Mouse (Mus musculus): Measurements from ENCODE around the gene Zmym5.
"Not testable (repeated sequence)": the region's sequence is repeated elsewhere in the genome, so short reads cannot be mapped to it uniquely, and the experiment has no call there.

Gene Zmym5

DNA sequence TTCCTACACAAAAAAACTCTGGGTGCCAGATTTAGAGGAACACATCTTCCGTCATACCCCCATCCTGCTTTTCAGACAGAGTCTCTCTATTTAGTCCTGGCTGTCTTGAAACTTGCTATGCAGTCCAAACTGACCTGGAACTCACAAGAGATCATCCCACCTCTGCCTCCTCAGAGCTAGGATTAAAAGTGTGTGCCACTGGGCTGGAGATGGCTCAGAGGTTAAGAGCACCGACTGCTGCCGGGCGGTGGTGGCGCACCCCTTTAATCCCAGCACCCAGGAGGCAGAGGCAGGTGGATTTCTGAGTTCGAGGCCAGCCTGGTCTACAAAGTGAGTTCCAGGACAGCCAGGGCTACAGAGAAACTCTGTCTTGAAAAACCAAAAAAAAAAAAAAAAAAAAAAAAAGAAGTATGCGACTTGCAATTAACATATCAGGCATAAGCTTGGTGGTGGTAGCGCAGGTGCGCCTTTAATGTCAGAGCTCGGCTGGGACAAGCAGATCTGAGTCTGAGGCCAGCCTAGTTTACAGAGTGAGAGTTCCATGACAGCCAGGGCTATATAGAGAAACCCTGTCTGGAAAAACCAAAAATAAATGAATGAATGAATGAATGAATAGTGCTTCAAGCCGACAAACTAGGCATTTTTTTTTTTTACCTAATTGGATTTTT, 34.8 kb downstream of the Zmym5 start:
- DNase-seq, result no peak

DNA sequence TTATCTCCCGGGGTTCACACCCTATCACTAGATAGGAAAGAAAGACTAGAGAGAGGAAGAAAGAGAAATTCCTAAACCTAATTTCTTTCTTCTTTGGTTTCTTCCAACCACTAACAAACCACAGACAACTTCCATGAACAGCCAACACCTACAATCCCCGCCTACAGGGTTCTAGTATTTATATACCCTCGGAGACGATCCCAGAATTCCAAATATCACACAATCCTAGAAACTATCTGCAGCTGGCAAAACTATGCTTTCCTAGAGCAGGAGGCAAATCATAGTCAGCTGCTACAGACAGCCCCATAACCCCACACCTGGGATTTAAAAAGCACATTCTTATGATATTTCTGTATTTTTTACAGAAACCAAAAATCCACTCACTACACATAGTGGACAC, 36.1 kb downstream of the Zmym5 start:
- DNase-seq, result no peak

- not testable (repeated sequence) for DNase-seq
Measured at GRCm38 (mm10) chr14:56766438-56766837, 45.1 kb downstream of the Zmym5 start.

- not testable (repeated sequence) for DNase-seq
Measured at GRCm38 (mm10) chr14:56765117-56765516, 46.4 kb downstream of the Zmym5 start.

DNA sequence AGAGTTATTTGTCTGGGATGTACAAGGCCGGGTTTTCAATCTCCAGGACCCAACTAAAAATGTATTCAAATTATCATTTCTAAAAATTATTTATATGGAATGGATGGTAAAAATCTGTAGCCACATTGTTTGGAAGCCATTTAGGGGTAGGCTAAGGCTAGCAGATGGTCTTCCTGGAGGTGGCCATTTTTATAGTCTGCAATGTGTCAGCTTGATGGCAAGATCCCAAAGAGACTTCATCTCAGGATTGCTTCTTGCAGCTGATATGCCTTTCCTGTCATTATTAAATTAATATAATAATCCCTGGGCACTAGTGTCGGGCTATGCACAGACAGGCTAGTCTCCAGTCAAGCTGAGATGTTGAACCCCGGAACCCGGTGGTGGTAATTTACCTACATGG, 60.2 kb downstream of the Zmym5 start:
- DNase-seq, result no peak

Data from kidney, postnatal 10 days (tissue).